Mouse (Mus musculus): Measurements from ENCODE around the gene Olfr823. TPM values are rescaled to one million over a fixed set of nuclear protein-coding genes. Genes with fewer than 3 reads are reported as not detected.

Gene Olfr823
- polyA plus RNA-seq (2012; rRNA removed) = not detected in 2 replicates

GRCm38 (mm10) chr10:130115283-130115682, at the start of gene Olfr823:
TSS of gene Olfr823 (minus strand) at chr10:130115383.

DNA sequence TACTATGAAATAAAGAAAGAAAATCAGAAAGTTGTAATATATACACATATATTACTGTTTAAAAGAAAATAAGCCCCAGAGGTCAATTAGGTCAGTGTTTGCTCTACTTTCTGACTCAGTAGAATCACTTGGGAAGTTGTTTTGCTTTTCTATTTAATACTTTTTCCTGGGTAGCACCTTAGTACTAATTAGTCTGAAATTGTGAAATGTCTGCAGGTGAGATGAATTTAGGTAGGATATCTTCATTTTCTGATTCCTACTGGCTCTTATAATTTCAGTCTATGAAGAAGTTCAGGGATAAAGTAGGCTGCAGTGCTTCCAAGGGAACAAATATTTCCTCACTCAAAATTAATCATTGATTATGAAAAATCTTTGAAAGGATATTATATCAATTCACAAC, 14.7 kb upstream of the Olfr823 start, which contains the start of gene Olfr824:
TSS of gene Olfr824 (minus strand) at position 101 of the 400 bp plus-strand sequence.

GRCm38 (mm10) chr10:130070910-130071309, 44.3 kb downstream of the Olfr823 start, which contains the start of gene Olfr822:
TSS of gene Olfr822 (plus strand) at chr10:130071210.

Other genes with a start within 250 kb of the Olfr823 start
- not detected in 2 replicates for gene Olfr814, start 235.5 kb downstream of the Olfr823 start, polyA plus RNA-seq (2012; rRNA removed)
- not detected in 2 replicates for gene Olfr815, start 209.5 kb downstream of the Olfr823 start, polyA plus RNA-seq (2012; rRNA removed)
- not detected in 2 replicates for gene Olfr816, start 199.8 kb downstream of the Olfr823 start, polyA plus RNA-seq (2012; rRNA removed)
- gene Olfr818, start 166.3 kb downstream of the Olfr823 start, polyA plus RNA-seq (2012; rRNA removed) = not detected in 2 replicates
- not detected in 2 replicates for gene Olfr819, start 148.1 kb downstream of the Olfr823 start, polyA plus RNA-seq (2012; rRNA removed)
- gene Olfr247, start 139.2 kb downstream of the Olfr823 start, polyA plus RNA-seq (2012; rRNA removed) = not detected in 2 replicates
- not detected in 2 replicates for gene Gm10310, start 130.3 kb downstream of the Olfr823 start, polyA plus RNA-seq (2012; rRNA removed)
- not detected in 2 replicates for gene Olfr820, start 102.8 kb downstream of the Olfr823 start, polyA plus RNA-seq (2012; rRNA removed)
- not detected in 2 replicates for gene Olfr821, start 85.0 kb downstream of the Olfr823 start, polyA plus RNA-seq (2012; rRNA removed)
- not detected in 2 replicates for gene Olfr822, start 44.2 kb downstream of the Olfr823 start, polyA plus RNA-seq (2012; rRNA removed)
- not detected in 2 replicates for gene Olfr824, start 14.6 kb upstream of the Olfr823 start, polyA plus RNA-seq (2012; rRNA removed)
- gene Olfr825, start 51.4 kb upstream of the Olfr823 start, polyA plus RNA-seq (2012; rRNA removed) = not detected in 2 replicates
- gene Olfr826, start 68.8 kb upstream of the Olfr823 start, polyA plus RNA-seq (2012; rRNA removed) = not detected in 2 replicates
- not detected in 2 replicates for gene Olfr827, start 99.0 kb upstream of the Olfr823 start, polyA plus RNA-seq (2012; rRNA removed)
- gene Neurod4, start 164.9 kb upstream of the Olfr823 start, polyA plus RNA-seq (2012; rRNA removed) = 4.0 and 6.9 TPM in 2 replicates
- 0.47 and 0.53 TPM in 2 replicates for gene Tespa1, start 207.5 kb upstream of the Olfr823 start, polyA plus RNA-seq (2012; rRNA removed)